Mouse (Mus musculus): Measurements from ENCODE around the gene Itga6. TPM values are rescaled to one million over a fixed set of nuclear protein-coding genes. Genes with fewer than 3 reads are reported as not detected.

Itga6 gene
- polyA plus RNA-seq, 1 experiment = 33.1 TPM

DNA sequence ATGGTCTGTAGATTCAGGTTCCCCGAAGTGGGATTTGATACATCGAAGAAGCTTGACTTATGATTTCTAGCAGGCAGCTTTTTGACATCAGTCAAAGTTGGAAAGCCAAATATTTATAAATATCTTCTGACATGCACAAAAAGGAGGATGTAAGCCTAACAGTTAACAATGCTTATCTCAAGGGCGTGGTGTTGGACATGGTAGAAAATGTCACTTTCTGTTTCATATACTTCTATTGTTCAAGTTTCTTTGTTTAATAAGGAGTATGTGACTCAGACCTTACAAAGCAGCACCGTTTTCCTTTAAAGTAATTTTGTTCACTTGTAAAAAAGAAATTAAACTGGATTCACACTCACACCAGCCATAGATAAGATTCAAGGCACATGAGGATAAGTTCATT lies 26.3 kb downstream of the Itga6 start:
- TF ChIP-seq MAX (IDR thresholded peaks at IDR 0.05) (no peak), MYOD1 (IDR thresholded peaks at IDR 0.05; ENCODE audit: control insufficient read depth, insufficient read length, low read depth) (no peak), USF1 (IDR thresholded peaks at IDR 0.05; ENCODE audit: low read depth) (no peak)
- Histone ChIP-seq H3K79me2 (ENCODE audit: control insufficient read depth, insufficient read depth) (no peaks in the 10 kb centered on the region), H3K4me3 (ENCODE audit: insufficient read depth, poor library complexity, severe bottlenecking) (no peak overlapping the region), H3ac (ENCODE audit: control insufficient read depth, insufficient read length, low read depth) (no peak overlapping the region), H3K36me3 (ENCODE audit: control insufficient read depth, insufficient read depth) (no peaks in the 10 kb centered on the region), H3K27me3 (ENCODE audit: control insufficient read depth, insufficient read depth, insufficient read length) (no peaks in the 10 kb centered on the region), H3K79me3 (ENCODE audit: low read depth) (no peaks in the 10 kb centered on the region)

DNA sequence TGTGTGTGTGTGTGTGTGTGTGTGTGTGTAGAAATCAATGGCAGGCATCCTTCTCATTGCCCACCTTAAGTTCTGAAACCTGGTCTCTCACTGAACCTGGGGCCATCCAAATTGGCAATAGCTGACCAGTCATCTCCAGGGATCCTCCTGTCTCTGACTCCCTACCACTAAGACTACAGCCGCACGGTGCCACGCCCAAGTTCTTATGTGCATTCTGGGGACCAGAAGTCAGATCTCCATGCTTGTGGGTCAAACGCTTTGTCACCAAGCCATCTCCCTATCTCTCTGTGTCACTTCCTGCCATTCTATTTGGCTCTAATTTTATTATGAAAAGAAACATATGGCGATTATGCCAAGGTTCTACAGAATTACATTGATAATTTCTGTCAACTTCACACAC lies 28.3 kb downstream of the Itga6 start:
- Histone ChIP-seq H3K36me3 (ENCODE audit: control insufficient read depth, insufficient read depth) (no peaks in the 10 kb centered on the region), H3K4me3 (ENCODE audit: insufficient read depth, poor library complexity, severe bottlenecking) (no peak overlapping the region), H3ac (ENCODE audit: control insufficient read depth, insufficient read length, low read depth) (no peak overlapping the region), H3K79me2 (ENCODE audit: control insufficient read depth, insufficient read depth) (no peaks in the 10 kb centered on the region), H3K27me3 (ENCODE audit: control insufficient read depth, insufficient read depth, insufficient read length) (no peaks in the 10 kb centered on the region), H3K79me3 (ENCODE audit: low read depth) (no peaks in the 10 kb centered on the region)
- TF ChIP-seq MAX (IDR thresholded peaks at IDR 0.05) (no peak), MYOG (IDR thresholded peaks at IDR 0.05; ENCODE audit: control insufficient read depth, extremely low read depth, insufficient read length) (no peak), CTCF (IDR thresholded peaks at IDR 0.05; ENCODE audit: control insufficient read depth, insufficient read depth, insufficient read length) (no peak), FOSL1 (IDR thresholded peaks at IDR 0.05; ENCODE audit: insufficient read depth, low read length, poor library complexity, severe bottlenecking) (no peak), CEBPB (IDR thresholded peaks at IDR 0.05; ENCODE audit: low read depth) (no peak), MYOD1 (IDR thresholded peaks at IDR 0.05; ENCODE audit: control insufficient read depth, insufficient read length, low read depth) (no peak), USF1 (IDR thresholded peaks at IDR 0.05; ENCODE audit: low read depth) (no peak)

DNA sequence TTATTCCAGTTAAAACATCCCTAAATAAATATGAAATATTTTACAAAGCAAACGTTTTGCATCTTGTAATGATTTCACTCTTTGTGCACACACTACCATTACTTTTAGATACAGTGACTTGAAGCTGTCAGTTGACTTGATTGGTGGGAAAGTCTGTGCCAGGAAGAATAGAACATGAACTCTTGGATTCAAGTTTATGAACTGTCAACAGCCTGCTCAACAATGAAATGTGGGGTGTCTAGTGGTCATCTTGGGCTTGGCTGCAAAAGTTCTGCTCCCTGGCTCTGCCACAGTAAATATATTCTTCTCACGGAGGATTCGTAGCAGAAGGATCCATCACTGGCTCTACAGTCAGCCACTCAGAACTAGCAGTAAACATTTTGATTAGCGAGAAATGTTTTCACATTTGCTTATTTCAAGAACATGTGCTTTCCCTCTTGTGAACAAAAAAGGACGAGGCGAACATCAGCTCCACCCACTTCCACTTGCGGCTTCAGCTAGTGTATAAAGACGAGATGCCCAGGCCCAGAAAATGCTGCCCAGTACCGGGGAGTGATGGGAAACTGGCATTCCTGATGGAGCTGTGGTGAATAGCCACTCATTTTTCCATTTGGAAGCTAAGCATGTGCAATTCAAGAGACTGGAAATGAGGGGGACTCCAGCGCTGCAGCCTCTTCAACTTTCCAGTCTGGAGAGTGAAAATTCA lies 29.0 kb downstream of the Itga6 start:
- H3K79me2 ChIP-seq (ENCODE audit: control insufficient read depth, insufficient read depth) = no peaks in the 10 kb centered on the region
- no peak overlapping the region for H3ac ChIP-seq (ENCODE audit: control insufficient read depth, insufficient read length, low read depth)
- H3K79me3 ChIP-seq (ENCODE audit: low read depth) = no peaks in the 10 kb centered on the region
- TF ChIP-seq CEBPB (IDR thresholded peaks at IDR 0.05; ENCODE audit: low read depth) = no peak
- no peak for TF ChIP-seq CTCF (IDR thresholded peaks at IDR 0.05; ENCODE audit: control insufficient read depth, insufficient read depth, insufficient read length)
- no peak for TF ChIP-seq USF1 (IDR thresholded peaks at IDR 0.05; ENCODE audit: low read depth)
- no peak for TF ChIP-seq MYOG (IDR thresholded peaks at IDR 0.05; ENCODE audit: control insufficient read depth, extremely low read depth, insufficient read length)
- no peak for TF ChIP-seq MYOD1 (IDR thresholded peaks at IDR 0.05; ENCODE audit: control insufficient read depth, insufficient read length, low read depth)
- no peak for TF ChIP-seq FOSL1 (IDR thresholded peaks at IDR 0.05; ENCODE audit: insufficient read depth, low read length, poor library complexity, severe bottlenecking)
- TF ChIP-seq MAX (IDR thresholded peaks at IDR 0.05) = no peak
- H3K36me3 ChIP-seq (ENCODE audit: control insufficient read depth, insufficient read depth) = no peaks in the 10 kb centered on the region
- H3K27me3 ChIP-seq (ENCODE audit: control insufficient read depth, insufficient read depth, insufficient read length) = no peaks in the 10 kb centered on the region
- H3K4me3 ChIP-seq (ENCODE audit: insufficient read depth, poor library complexity, severe bottlenecking) = no peak overlapping the region

DNA sequence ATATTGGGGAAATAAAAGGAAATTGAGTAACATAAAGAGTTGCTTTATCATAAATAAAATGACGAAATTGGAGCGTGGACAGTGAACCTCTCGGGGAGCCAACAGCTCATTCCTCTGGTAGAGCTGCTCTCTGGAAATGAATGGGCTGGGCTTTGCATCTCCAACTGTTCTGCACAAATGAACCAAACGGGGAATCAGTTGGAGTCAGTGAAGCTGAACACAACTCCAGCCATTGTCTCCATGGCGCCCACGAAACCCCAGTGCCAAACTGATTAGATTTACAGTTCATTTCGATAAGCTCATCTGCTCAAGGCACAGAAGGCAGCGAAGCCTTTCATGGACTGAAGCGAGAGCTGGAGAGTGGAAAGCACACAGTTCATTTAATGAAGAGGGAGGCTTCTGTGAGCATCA lies 29.8 kb downstream of the Itga6 start:
- Histone ChIP-seq H3K79me2 (ENCODE audit: control insufficient read depth, insufficient read depth) (no peaks in the 10 kb centered on the region), H3K4me3 (ENCODE audit: insufficient read depth, poor library complexity, severe bottlenecking) (no peak overlapping the region), H3K79me3 (ENCODE audit: low read depth) (no peaks in the 10 kb centered on the region), H3ac (ENCODE audit: control insufficient read depth, insufficient read length, low read depth) (no peak overlapping the region), H3K27me3 (ENCODE audit: control insufficient read depth, insufficient read depth, insufficient read length) (no peaks in the 10 kb centered on the region), H3K36me3 (ENCODE audit: control insufficient read depth, insufficient read depth) (no peaks in the 10 kb centered on the region)
- TF ChIP-seq USF1 (IDR thresholded peaks at IDR 0.05; ENCODE audit: low read depth) (no peak), MYOG (IDR thresholded peaks at IDR 0.05; ENCODE audit: control insufficient read depth, extremely low read depth, insufficient read length) (no peak), CEBPB (IDR thresholded peaks at IDR 0.05; ENCODE audit: low read depth) (no peak), MYOD1 (IDR thresholded peaks at IDR 0.05; ENCODE audit: control insufficient read depth, insufficient read length, low read depth) (no peak), CTCF (IDR thresholded peaks at IDR 0.05; ENCODE audit: control insufficient read depth, insufficient read depth, insufficient read length) (no peak), FOSL1 (IDR thresholded peaks at IDR 0.05; ENCODE audit: insufficient read depth, low read length, poor library complexity, severe bottlenecking) (no peak)

DNA sequence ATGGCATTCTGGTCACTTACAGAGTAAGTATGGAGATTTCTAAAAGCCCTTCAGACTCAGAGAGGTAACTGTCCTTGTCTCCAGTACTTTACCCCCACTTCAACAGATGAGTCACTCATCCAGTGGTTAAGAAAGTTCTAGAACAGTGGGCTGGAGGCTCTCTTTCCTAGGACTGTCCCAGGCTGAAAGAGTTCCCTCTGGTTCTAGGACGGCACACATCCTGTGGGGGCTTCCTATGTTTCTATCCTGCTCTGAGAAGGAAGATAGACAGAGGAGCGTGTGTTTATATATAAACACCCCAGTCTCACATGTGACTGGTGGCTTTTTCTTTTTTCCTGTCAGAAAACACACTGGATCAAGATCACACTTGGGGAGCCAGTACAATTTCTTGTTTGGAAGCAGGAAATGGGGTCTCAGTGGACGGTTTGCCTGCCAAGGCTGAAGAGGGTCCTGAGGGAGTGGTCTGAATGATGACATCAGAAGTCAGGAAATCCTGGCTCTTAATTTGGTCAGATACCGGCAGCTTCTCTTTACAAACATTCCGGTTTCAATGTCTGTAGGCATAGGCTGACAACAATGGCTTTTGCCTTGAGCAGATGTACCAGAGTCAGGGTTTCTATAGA lies 34.0 kb downstream of the Itga6 start:
- no peak overlapping the region for H3K4me3 ChIP-seq (ENCODE audit: insufficient read depth, poor library complexity, severe bottlenecking)
- no peaks in the 10 kb centered on the region for H3K79me2 ChIP-seq (ENCODE audit: control insufficient read depth, insufficient read depth)
- H3K79me3 ChIP-seq (ENCODE audit: low read depth) = no peaks in the 10 kb centered on the region
- H3K36me3 ChIP-seq (ENCODE audit: control insufficient read depth, insufficient read depth) = no peaks in the 10 kb centered on the region
- no peaks in the 10 kb centered on the region for H3K27me3 ChIP-seq (ENCODE audit: control insufficient read depth, insufficient read depth, insufficient read length)
- H3ac ChIP-seq (ENCODE audit: control insufficient read depth, insufficient read length, low read depth) = no peak overlapping the region
- TF ChIP-seq CEBPB (IDR thresholded peaks at IDR 0.05; ENCODE audit: low read depth) (no peak), USF1 (IDR thresholded peaks at IDR 0.05; ENCODE audit: low read depth) (no peak), MYOG (IDR thresholded peaks at IDR 0.05; ENCODE audit: control insufficient read depth, extremely low read depth, insufficient read length) (no peak), MAX (IDR thresholded peaks at IDR 0.05) (no peak), CTCF (IDR thresholded peaks at IDR 0.05; ENCODE audit: control insufficient read depth, insufficient read depth, insufficient read length) (no peak), MYOD1 (IDR thresholded peaks at IDR 0.05; ENCODE audit: control insufficient read depth, insufficient read length, low read depth) (no peak), FOSL1 (IDR thresholded peaks at IDR 0.05; ENCODE audit: insufficient read depth, low read length, poor library complexity, severe bottlenecking) (no peak)

Measured in C2C12 (cell line).